ENCODE assay signal across 15 mouse cellular contexts in the genomic region with DNA sequence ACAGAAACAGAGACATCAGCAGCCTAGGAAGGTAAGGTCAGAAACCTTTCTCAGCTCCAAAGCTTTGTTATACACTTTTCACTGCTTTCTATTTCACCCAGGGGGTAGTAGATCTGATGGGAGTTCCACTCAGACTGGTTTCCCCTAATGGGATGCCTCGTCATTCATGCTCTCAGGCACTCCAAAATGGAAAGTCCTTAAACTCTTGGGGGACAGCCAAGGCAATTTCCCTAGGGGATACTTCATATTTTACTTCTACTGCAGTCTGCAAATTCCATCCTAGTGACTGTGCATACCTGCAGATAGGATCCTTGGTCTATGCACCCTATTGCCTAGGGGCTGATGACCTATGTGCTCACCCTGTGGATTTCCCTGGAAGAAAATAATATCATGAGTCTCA.
DNase-seq lines count a peak whose midpoint lies in the region; ATAC-seq and TF ChIP-seq lines count a peak whose summit lies in the region.
"Had no signal": no experiment of that assay in that cellular context is flagged by ENCODE, and none has a peak within 500 bp of the region (broad histone marks: within the 10 kb centered on the region; RNA-seq: fewer than 3 reads in every experiment).

No protein-coding gene starts in this region.

- H3K4me3 ChIP-seq in heart, adult 2 months, result no peak overlapping the region
- no peak overlapping the region for H3K4me3 ChIP-seq in lung, embryonic 15.5 days
- H3K4me3 ChIP-seq: embryonic facial prominence, embryonic 13.5 days; hindbrain, embryonic 13.5 days; limb, embryonic 13.5 days; megakaryocyte, embryonic 14.5 days; stomach, embryonic 15.5 days had no signal

- TF ChIP-seq CTCF in heart, adult 2 months (IDR thresholded peaks at IDR 0.05), result no peak

- DNase-seq in heart, postnatal 10 days, result peak; percentile 12 to 23
- DNase-seq in heart, adult 2 months, result no peak
- no peak for DNase-seq in lung, postnatal 25 days (ENCODE audit: low spot score)
- peak; percentile 16 for DNase-seq in kidney, postnatal 10 days
- DNase-seq in thymus, postnatal 0 days (ENCODE audit: low spot score), result no peak
- DNase-seq: adrenal gland, adult 2 months; gastrocnemius, postnatal 10 days; thymus, adult 2 months had no signal

- ATAC-seq in lung, embryonic 15.5 days (ENCODE audit: borderline replicate concordance, extremely low read depth, low FRiP score, low TSS enrichment), result peak; percentile 48; the same call in 1 of the 2 replicates
- no peak for ATAC-seq in erythroblast, adult 5-6 weeks (replicated peaks; ENCODE audit: low FRiP score, poor library complexity, severe bottlenecking)

- TF ChIP-seq POLR2A in heart, adult 2 months (IDR thresholded peaks at IDR 0.05; ENCODE audit: insufficient read depth, low read depth, low read length), result no peak

- intact Hi-C loops in heart, postnatal 10 days (cut with DNase I), result no loop called here
- intact Hi-C loops in heart, adult 2 months (cut with DNase I), result no loop called here

- no peaks in the 10 kb centered on the region for H3K4me1 ChIP-seq in heart, adult 2 months (ENCODE audit: control insufficient read depth, insufficient read depth, low read length)
- H3K4me1 ChIP-seq in lung, embryonic 15.5 days, result peaks cover 20% of the 10 kb centered on the region
- H3K4me1 ChIP-seq: embryonic facial prominence, embryonic 13.5 days; hindbrain, embryonic 13.5 days; megakaryocyte, embryonic 14.5 days; stomach, embryonic 15.5 days had no signal

- H3K27ac ChIP-seq in heart, adult 2 months, result no peak overlapping the region
- H3K27ac ChIP-seq in lung, embryonic 15.5 days, result 0 out of 2 replicates have a peak overlapping the region, but pooled peaks have one; percentile 37
- H3K27ac ChIP-seq: embryonic facial prominence, embryonic 13.5 days; hindbrain, embryonic 13.5 days; limb, embryonic 13.5 days; stomach, embryonic 15.5 days had no signal

- no peaks in the 10 kb centered on the region for H3K36me3 ChIP-seq in heart, adult 2 months (ENCODE audit: control insufficient read depth, insufficient read depth, low read length)
- H3K36me3 ChIP-seq in lung, embryonic 15.5 days, result no peaks in the 10 kb centered on the region
- H3K36me3 ChIP-seq: embryonic facial prominence, embryonic 13.5 days; hindbrain, embryonic 13.5 days; limb, embryonic 13.5 days; stomach, embryonic 15.5 days had no signal

- no peaks in the 10 kb centered on the region for H3K79me2 ChIP-seq in heart, adult 2 months (replicated peaks; ENCODE audit: control insufficient read depth, insufficient read depth, low read length)

- WGBS in heart, adult 2 months, result 19% methylated on average over 1 of the region's 1 CpGs
- 16% methylated on average over 1 of the region's 1 CpGs for WGBS in lung, embryonic 15.5 days

- no peak overlapping the region for H3K9ac ChIP-seq in heart, adult 2 months (ENCODE audit: low read depth, low read length)
- H3K9ac ChIP-seq in lung, embryonic 15.5 days, result no peak overlapping the region
- H3K9ac ChIP-seq: embryonic facial prominence, embryonic 13.5 days; hindbrain, embryonic 13.5 days; limb, embryonic 13.5 days; stomach, embryonic 15.5 days had no signal

- H3K4me2 ChIP-seq in lung, embryonic 15.5 days, result no peak overlapping the region; the same call in 1 of the 2 replicates
- H3K4me2 ChIP-seq: embryonic facial prominence, embryonic 13.5 days; hindbrain, embryonic 13.5 days; limb, embryonic 13.5 days; stomach, embryonic 15.5 days had no signal

- peaks cover 1% of the 10 kb centered on the region; the same call in 1 of the 2 replicates for H3K27me3 ChIP-seq in heart, adult 2 months (ENCODE audit: control insufficient read depth, insufficient read depth, low read length)
- H3K27me3 ChIP-seq in lung, embryonic 15.5 days, result no peaks in the 10 kb centered on the region
- H3K27me3 ChIP-seq: embryonic facial prominence, embryonic 13.5 days; hindbrain, embryonic 13.5 days; limb, embryonic 13.5 days; stomach, embryonic 15.5 days had no signal

- no peaks in the 10 kb centered on the region for H3K9me3 ChIP-seq in lung, embryonic 15.5 days
- H3K9me3 ChIP-seq: embryonic facial prominence, embryonic 13.5 days; hindbrain, embryonic 13.5 days; limb, embryonic 13.5 days; megakaryocyte, embryonic 14.5 days; stomach, embryonic 15.5 days had no signal

- no peak for TF ChIP-seq EP300 in heart, adult 2 months (IDR thresholded peaks at IDR 0.05; ENCODE audit: insufficient read depth, low read depth, low read length)

Comparison
In these comparisons a context has a peak if more than half of its experiments do, and no peak if none do; other contexts are left out.
1. DNase-seq: peak in heart, postnatal 10 days (2 of 2) and kidney, postnatal 10 days (single experiment); none in heart, adult 2 months (0 of 2), lung, postnatal 25 days (single experiment) and thymus, postnatal 0 days (single experiment).